Mouse (Mus musculus): ENCODE results near the gene Lgr4. TPM values are rescaled to one million over a fixed set of nuclear protein-coding genes. Genes with fewer than 3 reads are reported as not detected.

Gene Lgr4
- total and polyA plus RNA-seq, 3 experiments, result 4.3 to 4.5 TPM; not detected in 1

- Histone ChIP-seq H3K4me1 (ENCODE audit: control insufficient read depth in 1 of 2, insufficient read depth in 2 of 2, low read length in 2 of 2) (peaks cover 2 to 6% of the 10 kb centered on the region in 2 experiments; a peak in 2 of 4 replicates), H3K9ac (ENCODE audit: control insufficient read depth, low read depth, low read length, poor library complexity, severe bottlenecking) (no peak overlapping the region), H3K79me2 (ENCODE audit: control insufficient read depth, insufficient read depth, low read length, poor library complexity) (no peaks in the 10 kb centered on the region), H3K27me3 (ENCODE audit: control insufficient read depth in 1 of 2, insufficient read depth in 2 of 2, low read length in 2 of 2) (no peaks in the 10 kb centered on the region), H3K36me3 (ENCODE audit: control insufficient read depth in 1 of 2, insufficient read depth in 2 of 2, low read length in 2 of 2) (peaks cover 0 to 9% of the 10 kb centered on the region in 2 experiments; a peak in 2 of 4 replicates), H3K9me3 (replicated peaks; ENCODE audit: insufficient read depth, low read length) (no peaks in the 10 kb centered on the region), H3K4me3 (ENCODE audit: control insufficient read depth in 1 of 2, insufficient read depth in 1 of 2, low read depth in 2 of 2, low read length in 2 of 2) (no peak overlapping the region), H3K27ac (ENCODE audit: control insufficient read depth, low read depth, low read length) (no peak overlapping the region)
- no peak for DNase-seq (ENCODE audit: low read depth, low spot score)
- no peak for TF ChIP-seq ETS1 (IDR thresholded peaks at IDR 0.05; ENCODE audit: low read depth, low read length)
- TF ChIP-seq CTCF (IDR thresholded peaks at IDR 0.05 in 2 of 3, conservative IDR thresholded peaks at IDR 0.05 in 1 of 3; ENCODE audit: control insufficient read depth in 1 of 3, insufficient read depth in 1 of 3, low read depth in 2 of 3, low read length in 3 of 3, poor library complexity in 1 of 3, severe bottlenecking in 1 of 3), result no peak
- TF ChIP-seq TBP (IDR thresholded peaks at IDR 0.05; ENCODE audit: low read depth, low read length), result no peak
- no peak for TF ChIP-seq MYC (IDR thresholded peaks at IDR 0.05; ENCODE audit: low read depth, low read length)
- no peak for TF ChIP-seq MXI1 (IDR thresholded peaks at IDR 0.05; ENCODE audit: low read depth, low read length)
- TF ChIP-seq ZKSCAN1 (IDR thresholded peaks at IDR 0.05; ENCODE audit: low read depth, low read length), result no peak
- TF ChIP-seq SIN3A (IDR thresholded peaks at IDR 0.05; ENCODE audit: low read length), result no peak
- no peak for TF ChIP-seq JUND (IDR thresholded peaks at IDR 0.05; ENCODE audit: low read depth, low read length)
- TF ChIP-seq USF1 (IDR thresholded peaks at IDR 0.05; ENCODE audit: low read depth, low read length), result no peak
Observed at GRCm38 (mm10) chr2:109955910-109956309, 38.5 kb downstream of the Lgr4 start.

- no peak for DNase-seq (ENCODE audit: low read depth, low spot score)
- H3K36me3 ChIP-seq (ENCODE audit: control insufficient read depth in 1 of 2, insufficient read depth in 2 of 2, low read length in 2 of 2), result peaks cover 0 to 9% of the 10 kb centered on the region in 2 experiments; a peak in 2 of 4 replicates
- H3K4me3 ChIP-seq (ENCODE audit: control insufficient read depth in 1 of 2, insufficient read depth in 1 of 2, low read depth in 2 of 2, low read length in 2 of 2), result no peak overlapping the region
- H3K27me3 ChIP-seq (ENCODE audit: control insufficient read depth in 1 of 2, insufficient read depth in 2 of 2, low read length in 2 of 2), result no peaks in the 10 kb centered on the region
- no peak for TF ChIP-seq ELF1 (IDR thresholded peaks at IDR 0.05; ENCODE audit: low read depth, low read length)
- no peaks in the 10 kb centered on the region for H3K79me2 ChIP-seq (ENCODE audit: control insufficient read depth, insufficient read depth, low read length, poor library complexity)
- H3K9me3 ChIP-seq (replicated peaks; ENCODE audit: insufficient read depth, low read length), result no peaks in the 10 kb centered on the region
- no peak overlapping the region for H3K9ac ChIP-seq (ENCODE audit: control insufficient read depth, low read depth, low read length, poor library complexity, severe bottlenecking)
- H3K4me1 ChIP-seq (ENCODE audit: control insufficient read depth in 1 of 2, insufficient read depth in 2 of 2, low read length in 2 of 2), result peaks cover 2 to 6% of the 10 kb centered on the region in 2 experiments; a peak in 2 of 4 replicates
- no peak overlapping the region for H3K27ac ChIP-seq (ENCODE audit: control insufficient read depth, low read depth, low read length)
Observed at GRCm38 (mm10) chr2:109956785-109957184, 39.3 kb downstream of the Lgr4 start.

- Histone ChIP-seq H3K27ac (ENCODE audit: control insufficient read depth, low read depth, low read length) (peak overlapping the region; percentile 65), H3K9ac (ENCODE audit: control insufficient read depth, low read depth, low read length, poor library complexity, severe bottlenecking) (peak overlapping the region; percentile 53), H3K27me3 (ENCODE audit: control insufficient read depth in 1 of 2, insufficient read depth in 2 of 2, low read length in 2 of 2) (no peaks in the 10 kb centered on the region), H3K4me3 (ENCODE audit: control insufficient read depth in 1 of 2, insufficient read depth in 1 of 2, low read depth in 2 of 2, low read length in 2 of 2) (peak overlapping the region; percentile 50 to 66), H3K36me3 (ENCODE audit: control insufficient read depth in 1 of 2, insufficient read depth in 2 of 2, low read length in 2 of 2) (peaks cover 0 to 9% of the 10 kb centered on the region in 2 experiments; a peak in 2 of 4 replicates), H3K4me1 (ENCODE audit: control insufficient read depth in 1 of 2, insufficient read depth in 2 of 2, low read length in 2 of 2) (peaks cover 2 to 6% of the 10 kb centered on the region in 2 experiments; a peak in 2 of 4 replicates), H3K79me2 (ENCODE audit: control insufficient read depth, insufficient read depth, low read length, poor library complexity) (no peaks in the 10 kb centered on the region), H3K9me3 (replicated peaks; ENCODE audit: insufficient read depth, low read length) (no peaks in the 10 kb centered on the region)
- DNase-seq (ENCODE audit: low read depth, low spot score), result peak; percentile 68
- TF ChIP-seq ELF1 (IDR thresholded peaks at IDR 0.05; ENCODE audit: low read depth, low read length), result peak; percentile 49; the same call in 1 of the 2 replicates
- TF ChIP-seq ZC3H11A (IDR thresholded peaks at IDR 0.05; ENCODE audit: low read depth, low read length), result no peak
- peak; percentile 49; the same call in 1 of the 2 replicates for TF ChIP-seq SIN3A (IDR thresholded peaks at IDR 0.05; ENCODE audit: low read length)
- TF ChIP-seq ZMIZ1 (IDR thresholded peaks at IDR 0.05; ENCODE audit: low read depth, low read length), result no peak
- TF ChIP-seq EP300 (IDR thresholded peaks at IDR 0.05; ENCODE audit: low read depth in 1 of 2, low read length in 2 of 2), result peak; percentile 13 to 14; a peak in 1 of 4 replicates
- TF ChIP-seq ETS1 (IDR thresholded peaks at IDR 0.05; ENCODE audit: low read depth, low read length), result 0 out of 2 replicates have a peak, but pooled peaks have one; percentile 41
Observed at GRCm38 (mm10) chr2:109958692-109959406, 41.4 kb downstream of the Lgr4 start.

All from MEL (cell line).